Mouse (Mus musculus) kidney, postnatal 4 days (tissue): ENCODE results near the gene Bclaf3.

Source experiments
- DNase-seq, 2 experiments: peaks; one replicate each; pipeline ENCODE4 v3.0.0; 2021; ENCODE audit warnings: mixed read lengths in 2 of 2

Gene Bclaf3

DNA sequence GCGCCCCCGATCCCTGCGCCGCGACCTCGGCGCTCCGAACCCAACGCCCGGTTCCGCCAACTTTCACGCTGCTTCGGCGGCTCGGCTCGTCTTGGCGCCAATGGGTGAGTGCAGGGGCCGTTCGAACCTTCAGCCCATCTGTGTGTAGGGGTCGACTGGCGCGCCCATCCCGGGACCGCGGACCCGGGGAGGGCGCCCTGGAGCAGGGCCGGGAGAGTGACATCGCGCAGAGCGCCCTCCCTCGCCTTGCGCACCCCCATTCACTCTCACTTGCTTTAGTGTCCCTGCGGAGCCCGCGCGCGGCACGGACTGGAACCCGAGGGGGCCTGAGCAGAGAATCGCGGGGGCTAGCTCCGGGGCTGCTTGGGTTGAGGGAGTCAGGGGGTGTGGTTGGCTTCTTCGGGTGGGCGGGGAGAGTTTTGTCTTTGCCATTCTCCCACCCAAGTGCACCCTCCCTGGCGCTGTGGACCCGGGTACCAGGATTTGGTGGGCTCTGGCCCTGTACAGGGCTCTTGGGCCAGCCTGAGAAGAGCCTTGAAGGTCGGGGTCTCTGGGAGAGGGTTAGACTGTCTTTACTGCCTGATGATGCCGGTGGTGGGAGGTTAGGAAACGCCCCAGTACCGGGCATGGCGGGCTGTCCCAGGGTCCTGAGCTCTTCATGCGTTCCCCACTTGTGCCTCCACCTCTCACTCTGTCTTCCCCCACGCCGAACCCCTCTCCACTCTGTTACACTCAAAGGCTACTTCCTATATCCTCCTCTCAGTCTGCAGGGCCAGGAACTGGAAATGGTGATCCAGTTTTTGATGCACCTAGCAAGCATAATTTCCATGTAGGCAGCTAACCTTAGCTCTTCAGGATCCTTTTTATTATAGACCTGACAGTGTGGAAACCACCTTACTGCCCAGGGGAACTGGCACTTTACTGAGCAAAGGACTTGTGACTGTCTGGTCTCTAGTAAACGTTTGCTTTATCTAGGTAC is 101.4 kb downstream of the Bclaf3 start:
- peak; percentile 45 to 65 for DNase-seq

DNA sequence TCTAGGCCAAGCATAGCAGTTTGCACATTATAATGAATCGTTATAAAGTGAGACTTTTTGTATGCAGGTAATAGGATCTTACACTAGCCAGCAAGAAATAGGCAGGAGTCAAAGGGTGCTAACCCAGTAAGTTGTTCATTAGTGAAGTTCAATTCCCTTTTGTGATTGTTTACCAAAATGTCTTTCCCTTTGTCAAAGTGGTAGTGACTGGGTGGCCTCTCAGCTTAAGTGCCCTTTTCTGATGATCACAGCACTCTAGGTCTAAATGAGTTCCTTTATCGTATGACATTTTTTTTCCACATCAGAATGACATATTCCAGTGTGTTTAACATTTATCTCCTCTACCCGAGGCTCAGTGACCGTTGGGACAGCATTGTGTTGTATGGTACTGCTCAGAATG is 102.1 kb downstream of the Bclaf3 start:
- no peak for DNase-seq

DNA sequence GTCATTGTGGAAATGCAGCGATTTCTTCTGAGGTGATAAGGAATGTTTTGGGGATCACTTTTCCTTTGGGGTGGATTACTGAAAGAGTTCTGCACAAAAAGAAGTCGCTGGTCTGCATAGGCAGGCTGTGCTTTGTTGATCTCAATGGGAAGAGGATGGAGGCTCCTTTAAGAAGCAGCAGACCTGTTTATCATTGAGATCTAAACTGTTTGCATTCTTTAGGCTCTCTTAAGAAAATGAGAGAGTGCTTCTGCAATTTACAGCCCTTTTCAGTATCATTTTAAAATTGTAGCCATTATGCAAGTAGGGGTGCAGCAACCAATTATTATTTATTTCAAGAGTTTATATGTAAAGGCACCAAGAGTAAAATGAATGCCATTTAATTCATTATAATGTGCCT is 102.7 kb downstream of the Bclaf3 start:
- no peak for DNase-seq

DNA sequence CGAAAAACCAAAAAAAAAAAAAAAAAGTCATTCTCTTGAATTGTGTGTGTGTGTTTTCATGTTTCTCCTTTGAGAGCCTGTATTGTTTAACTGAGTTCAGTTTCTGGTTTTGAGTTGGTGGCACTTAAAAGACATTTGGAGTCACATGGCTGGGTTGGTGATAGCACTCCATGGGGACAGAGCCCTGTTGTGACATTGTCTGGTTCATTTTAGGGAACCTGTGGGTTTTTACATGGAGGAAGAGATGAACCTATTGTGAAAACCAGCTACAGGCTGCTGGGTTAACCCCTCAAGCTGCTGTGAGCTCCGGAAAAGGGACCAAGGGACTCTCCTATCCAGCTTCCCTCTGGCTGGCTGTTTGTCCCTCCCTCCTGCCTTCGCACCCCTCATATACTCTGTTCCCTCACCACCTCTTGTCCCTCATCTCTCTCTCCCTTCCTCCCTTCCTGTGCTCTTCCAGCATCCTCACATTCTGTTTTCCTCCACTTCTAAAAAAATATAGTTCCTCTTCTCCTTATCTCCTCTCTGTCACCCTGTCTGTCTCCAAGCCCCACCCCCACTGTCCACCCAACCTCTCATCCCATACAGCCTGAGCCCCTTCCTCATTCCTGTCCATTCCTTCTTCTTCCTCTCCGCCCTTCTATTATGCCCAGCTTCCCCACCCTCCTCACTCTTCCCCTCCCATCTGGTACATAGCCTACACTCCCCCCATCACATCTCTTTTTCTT is 112.2 kb downstream of the Bclaf3 start:
- no peak for DNase-seq

DNA sequence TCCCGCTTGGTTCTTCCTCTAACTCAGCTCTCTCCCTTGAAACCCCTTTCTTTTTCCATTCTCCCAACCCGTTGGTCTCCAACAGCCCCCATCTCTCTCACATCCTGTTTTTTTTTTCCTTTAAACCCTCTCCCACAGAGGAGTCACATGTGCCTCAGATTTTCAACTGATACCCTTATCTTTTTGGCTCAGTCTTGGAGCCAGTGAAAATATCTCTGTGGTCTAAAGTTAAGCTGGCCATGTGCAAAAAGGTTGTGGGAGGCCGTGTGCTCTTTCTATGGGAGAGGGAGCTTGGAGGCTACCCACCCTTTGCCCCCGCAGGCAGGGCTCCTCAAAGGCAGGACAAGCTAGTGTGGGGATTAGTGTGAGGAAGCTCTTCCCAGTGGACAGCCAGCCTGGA is 113.5 kb downstream of the Bclaf3 start:
- DNase-seq: no peak
